Mouse (Mus musculus): ENCODE results near the gene Lpar1. TPM values are rescaled to one million over a fixed set of nuclear protein-coding genes. Genes with fewer than 3 reads are reported as not detected.
A peak's percentile ranks its signal among the peaks of the same experiment; 100 is the strongest.

Gene Lpar1
- total RNA-seq, 1 experiment, result 44.2 TPM

GRCm38 (mm10) chr4:58469651-58470592 is 83.8 kb downstream of the Lpar1 start:
- no peak overlapping the region for H3K9ac ChIP-seq (ENCODE audit: insufficient read depth, low read depth, low read length, poor library complexity, severe bottlenecking)
- in situ Hi-C loops (cut with MboI; ENCODE audit: low sequenced_read_pairs in 2 of 2, unreplicated experiment in 2 of 2), result no loop called here
- no peak for DNase-seq (ENCODE audit: low read depth, low spot score)
- no peaks in the 10 kb centered on the region for H3K36me3 ChIP-seq (ENCODE audit: control insufficient read depth, insufficient read depth, low read length, poor library complexity, severe bottlenecking)
- TF ChIP-seq HCFC1 (IDR thresholded peaks at IDR 0.05; ENCODE audit: borderline replicate concordance, insufficient read depth, low read length) (no peak), ZNF384 (IDR thresholded peaks at IDR 0.05; ENCODE audit: low read depth, low read length) (no peak), MAFK (IDR thresholded peaks at IDR 0.05; ENCODE audit: insufficient read depth, low read depth, low read length) (no peak), CHD2 (IDR thresholded peaks at IDR 0.05; ENCODE audit: low read depth, low read length) (no peak), ZC3H11A (IDR thresholded peaks at IDR 0.05; ENCODE audit: borderline replicate concordance, low read depth, low read length) (no peak)
- H3K4me1 ChIP-seq (ENCODE audit: control insufficient read depth in 2 of 2, insufficient read depth in 2 of 2, low read length in 2 of 2, poor library complexity in 1 of 2), result no peaks in the 10 kb centered on the region
- H3K4me3 ChIP-seq (ENCODE audit: insufficient read depth in 1 of 2, low read depth in 1 of 2, low read length in 2 of 2, poor library complexity in 1 of 2, severe bottlenecking in 1 of 2), result no peak overlapping the region
- H3K27ac ChIP-seq (ENCODE audit: insufficient read depth, low read depth, low read length, poor library complexity, severe bottlenecking), result no peak overlapping the region
- H3K9me3 ChIP-seq (ENCODE audit: control insufficient read depth, insufficient read depth, low read depth, low read length), result no peaks in the 10 kb centered on the region

- in situ Hi-C loops (cut with MboI; ENCODE audit: low sequenced_read_pairs in 2 of 2, unreplicated experiment in 2 of 2), result no loop called here
- no peak overlapping the region for H3K9ac ChIP-seq (ENCODE audit: insufficient read depth, low read depth, low read length, poor library complexity, severe bottlenecking)
- TF ChIP-seq MAFK (IDR thresholded peaks at IDR 0.05; ENCODE audit: insufficient read depth, low read depth, low read length) (no peak), CHD2 (IDR thresholded peaks at IDR 0.05; ENCODE audit: low read depth, low read length) (no peak), ZNF384 (IDR thresholded peaks at IDR 0.05; ENCODE audit: low read depth, low read length) (no peak), HCFC1 (IDR thresholded peaks at IDR 0.05; ENCODE audit: borderline replicate concordance, insufficient read depth, low read length) (no peak), ZC3H11A (IDR thresholded peaks at IDR 0.05; ENCODE audit: borderline replicate concordance, low read depth, low read length) (no peak)
Measured at GRCm38 (mm10) chr4:58469035-58469434, 84.7 kb downstream of the Lpar1 start.

GRCm38 (mm10) chr4:58465586-58465985 is 88.1 kb downstream of the Lpar1 start:
- Histone ChIP-seq H3K36me3 (ENCODE audit: control insufficient read depth, insufficient read depth, low read length, poor library complexity, severe bottlenecking) (no peaks in the 10 kb centered on the region), H3K9me3 (ENCODE audit: control insufficient read depth, insufficient read depth, low read depth, low read length) (no peaks in the 10 kb centered on the region), H3K27ac (ENCODE audit: insufficient read depth, low read depth, low read length, poor library complexity, severe bottlenecking) (no peak overlapping the region), H3K4me3 (ENCODE audit: insufficient read depth in 1 of 2, low read depth in 1 of 2, low read length in 2 of 2, poor library complexity in 1 of 2, severe bottlenecking in 1 of 2) (no peak overlapping the region), H3K9ac (ENCODE audit: insufficient read depth, low read depth, low read length, poor library complexity, severe bottlenecking) (no peak overlapping the region), H3K4me1 (ENCODE audit: control insufficient read depth in 2 of 2, insufficient read depth in 2 of 2, low read length in 2 of 2, poor library complexity in 1 of 2) (no peaks in the 10 kb centered on the region)
- in situ Hi-C loops (cut with MboI; ENCODE audit: low sequenced_read_pairs in 2 of 2, unreplicated experiment in 2 of 2), result no loop called here
- no peak for TF ChIP-seq HCFC1 (IDR thresholded peaks at IDR 0.05; ENCODE audit: borderline replicate concordance, insufficient read depth, low read length)
- TF ChIP-seq ZC3H11A (IDR thresholded peaks at IDR 0.05; ENCODE audit: borderline replicate concordance, low read depth, low read length), result no peak
- no peak for TF ChIP-seq ZNF384 (IDR thresholded peaks at IDR 0.05; ENCODE audit: low read depth, low read length)
- no peak for TF ChIP-seq MAFK (IDR thresholded peaks at IDR 0.05; ENCODE audit: insufficient read depth, low read depth, low read length)
- TF ChIP-seq CHD2 (IDR thresholded peaks at IDR 0.05; ENCODE audit: low read depth, low read length), result no peak
- no peak for DNase-seq (ENCODE audit: low read depth, low spot score)

More at GRCm38 (mm10) chr4:58469035-58469434, 84.7 kb downstream of the Lpar1 start:
- no peaks in the 10 kb centered on the region for H3K4me1 ChIP-seq (ENCODE audit: control insufficient read depth in 2 of 2, insufficient read depth in 2 of 2, low read length in 2 of 2, poor library complexity in 1 of 2)
- H3K27ac ChIP-seq (ENCODE audit: insufficient read depth, low read depth, low read length, poor library complexity, severe bottlenecking), result no peak overlapping the region
- H3K4me3 ChIP-seq (ENCODE audit: insufficient read depth in 1 of 2, low read depth in 1 of 2, low read length in 2 of 2, poor library complexity in 1 of 2, severe bottlenecking in 1 of 2), result no peak overlapping the region
- no peaks in the 10 kb centered on the region for H3K9me3 ChIP-seq (ENCODE audit: control insufficient read depth, insufficient read depth, low read depth, low read length)
- DNase-seq (ENCODE audit: low read depth, low spot score), result no peak
- no peaks in the 10 kb centered on the region for H3K36me3 ChIP-seq (ENCODE audit: control insufficient read depth, insufficient read depth, low read length, poor library complexity, severe bottlenecking)

DNA sequence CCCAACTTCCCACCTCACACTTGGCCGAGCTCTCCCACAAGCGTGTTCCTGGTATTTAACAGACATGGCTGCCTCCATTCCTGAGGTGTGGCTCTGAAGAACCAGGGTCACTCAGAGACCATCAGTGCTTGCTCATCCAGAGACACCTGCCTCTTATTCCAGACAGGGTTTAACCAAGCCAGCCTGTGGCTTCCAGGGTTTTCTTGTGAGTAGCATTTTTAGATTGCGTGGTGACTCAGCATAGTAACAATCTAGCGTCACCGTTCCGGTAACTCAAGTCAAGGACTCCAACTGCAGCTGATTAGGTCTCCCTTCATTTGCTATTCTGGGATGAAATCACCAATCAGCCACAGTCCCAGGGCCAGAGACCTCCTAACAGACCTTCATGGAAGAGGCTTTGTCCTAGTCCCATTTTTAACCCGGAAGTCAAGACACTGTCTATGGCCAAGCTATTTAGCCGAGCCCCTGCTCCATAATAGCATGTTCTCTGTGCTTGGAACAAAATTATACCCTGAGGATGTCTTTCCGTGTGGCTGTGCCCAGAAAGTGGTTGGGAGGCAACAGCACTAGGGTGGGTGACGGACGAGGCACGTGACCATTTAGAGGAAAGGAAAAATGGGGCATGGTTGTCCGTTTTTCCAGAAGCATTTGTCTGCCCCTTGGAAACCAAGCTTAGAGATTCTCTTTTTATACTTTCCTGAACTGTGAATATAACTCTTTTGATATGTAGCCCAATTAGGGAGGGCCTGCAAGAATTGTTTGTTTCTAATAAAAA is 89.1 kb downstream of the Lpar1 start:
- no peaks in the 10 kb centered on the region for H3K4me1 ChIP-seq (ENCODE audit: control insufficient read depth in 2 of 2, insufficient read depth in 2 of 2, low read length in 2 of 2, poor library complexity in 1 of 2)
- H3K4me3 ChIP-seq (ENCODE audit: insufficient read depth in 1 of 2, low read depth in 1 of 2, low read length in 2 of 2, poor library complexity in 1 of 2, severe bottlenecking in 1 of 2), result no peak overlapping the region
- no peak for DNase-seq (ENCODE audit: low read depth, low spot score)
- H3K9me3 ChIP-seq (ENCODE audit: control insufficient read depth, insufficient read depth, low read depth, low read length), result no peaks in the 10 kb centered on the region
- 0 out of 2 replicates have a peak, but pooled peaks have one; percentile 42 for TF ChIP-seq MAFK (IDR thresholded peaks at IDR 0.05; ENCODE audit: insufficient read depth, low read depth, low read length)
- no peak for TF ChIP-seq CHD2 (IDR thresholded peaks at IDR 0.05; ENCODE audit: low read depth, low read length)
- in situ Hi-C loops (cut with MboI; ENCODE audit: low sequenced_read_pairs in 2 of 2, unreplicated experiment in 2 of 2), result no loop called here
- H3K36me3 ChIP-seq (ENCODE audit: control insufficient read depth, insufficient read depth, low read length, poor library complexity, severe bottlenecking), result no peaks in the 10 kb centered on the region
- H3K9ac ChIP-seq (ENCODE audit: insufficient read depth, low read depth, low read length, poor library complexity, severe bottlenecking), result no peak overlapping the region
- H3K27ac ChIP-seq (ENCODE audit: insufficient read depth, low read depth, low read length, poor library complexity, severe bottlenecking), result no peak overlapping the region

Data from ES-E14 (cell line).